Mouse (Mus musculus) neural tube, embryonic 13.5 days (tissue): ENCODE results near the gene Polr2f. TPM values are rescaled to one million over a fixed set of nuclear protein-coding genes. Genes with fewer than 3 reads are reported as not detected.

Experiments
- ATAC-seq: fragments of 200-750 bp; cut with Nextera tagmentation; 2 replicates; pipeline ENCODE4 v1.8.0; 2017; ENCODE audit warnings: low read depth, mild to moderate bottlenecking, moderate TSS enrichment, moderate library complexity
- H3K27ac ChIP-seq: fragments of 300-500 bp; sonication (generic); replicated peaks from 2 replicates; pipeline ENCODE4 v1.5.1; 2015; ENCODE audit warnings: moderate library complexity, mild to moderate bottlenecking, inconsistent platforms
- H3K27me3 ChIP-seq: fragments of 300-500 bp; sonication (generic); 2 replicates; pipeline ENCODE4 v1.6.1; 2015; ENCODE audit warnings: mild to moderate bottlenecking, inconsistent platforms
- H3K36me3 ChIP-seq: fragments of 300-500 bp; sonication (generic); 2 replicates; pipeline ENCODE4 v1.6.1; 2015; ENCODE audit warnings: mild to moderate bottlenecking, inconsistent platforms
- H3K4me1 ChIP-seq: fragments of 300-500 bp; sonication (generic); replicated peaks from 2 replicates; pipeline ENCODE4 v1.6.1; 2015; ENCODE audit warnings: inconsistent platforms
- H3K4me2 ChIP-seq: fragments of 300-500 bp; sonication (generic); 2 replicates; pipeline ENCODE4 v1.6.1; 2015; ENCODE audit warnings: inconsistent platforms, mild to moderate bottlenecking, moderate library complexity
- H3K4me3 ChIP-seq: fragments of 300-500 bp; sonication (generic); 2 replicates; pipeline ENCODE4 v1.5.1; 2015; ENCODE audit warnings: mild to moderate bottlenecking, inconsistent platforms
- H3K9ac ChIP-seq: fragments of 300-500 bp; sonication (generic); 2 replicates; pipeline ENCODE4 v1.6.1; 2015; ENCODE audit warnings: moderate library complexity, mild to moderate bottlenecking, inconsistent platforms
- H3K9me3 ChIP-seq: fragments of 300-500 bp; sonication (generic); 2 replicates; pipeline ENCODE4 v1.6.1; 2016; ENCODE audit warnings: inconsistent platforms
- WGBS: fragments of 180-500 bp; shearing (Covaris S2); methylation state at CpG from one replicate; pipeline ENCODE4 v1.1.7; 2015; 5-methylcytosine and 5-hydroxymethylcytosine counted together
- polyA plus RNA-seq: library from polyadenylated mRNA; unstranded; fragments of >200 nt; fragmentation: Nextera tagmentation; extraction: Ambion mirVana; gene quantifications from 2 replicates; pipeline ENCODE4 v1.2.1, GENCODE M21; 2015

Gene Polr2f
- polyA plus RNA-seq, 1 experiment from 2014 or later, result 278 TPM

- ATAC-seq, result no peak; the same call in 1 of the 2 replicates
- Histone ChIP-seq H3K9me3 (no peaks in the 10 kb centered on the region), H3K36me3 (peaks cover 38% of the 10 kb centered on the region), H3K9ac (no peak overlapping the region), H3K4me3 (no peak overlapping the region), H3K4me1 (peaks cover 9% of the 10 kb centered on the region), H3K27me3 (no peaks in the 10 kb centered on the region), H3K27ac (no peak overlapping the region), H3K4me2 (no peak overlapping the region)
- 63% methylated on average over 11 of the region's 11 CpGs for WGBS
Observed at GRCm38 (mm10) chr15:79135783-79136575, 4.8 kb upstream of the Polr2f start.

GRCm38 (mm10) chr15:79139640-79140039 is 1.2 kb upstream of the Polr2f start:
- no peak for ATAC-seq
- Histone ChIP-seq H3K4me3 (no peak overlapping the region), H3K4me2 (no peak overlapping the region), H3K9ac (no peak overlapping the region), H3K36me3 (peaks cover 11% of the 10 kb centered on the region), H3K27ac (no peak overlapping the region), H3K9me3 (no peaks in the 10 kb centered on the region), H3K27me3 (no peaks in the 10 kb centered on the region), H3K4me1 (peaks cover 26% of the 10 kb centered on the region)
- 64% methylated on average over 10 of the region's 10 CpGs for WGBS

GRCm38 (mm10) chr15:79141566-79141917 is 733 bp downstream of the Polr2f start:
- peaks cover 27% of the 10 kb centered on the region for H3K36me3 ChIP-seq
- peak overlapping the region; percentile 69 for H3K4me3 ChIP-seq
- ATAC-seq, result no peak
- H3K27ac ChIP-seq, result no peak overlapping the region
- H3K9me3 ChIP-seq, result no peaks in the 10 kb centered on the region
- H3K27me3 ChIP-seq, result no peaks in the 10 kb centered on the region
- peak overlapping the region; percentile 77 for H3K9ac ChIP-seq
- H3K4me2 ChIP-seq, result peak overlapping the region; percentile 85
- peaks cover 26% of the 10 kb centered on the region for H3K4me1 ChIP-seq
- WGBS, result 5% methylated on average over 7 of the region's 7 CpGs

GRCm38 (mm10) chr15:79143316-79143715 is 2.5 kb downstream of the Polr2f start:
- 86% methylated on average over 12 of the region's 12 CpGs for WGBS
- ATAC-seq, result no peak
- Histone ChIP-seq H3K4me3 (no peak overlapping the region), H3K4me1 (peaks cover 26% of the 10 kb centered on the region), H3K9ac (no peak overlapping the region), H3K9me3 (no peaks in the 10 kb centered on the region), H3K4me2 (no peak overlapping the region), H3K36me3 (peaks cover 44% of the 10 kb centered on the region), H3K27ac (no peak overlapping the region), H3K27me3 (no peaks in the 10 kb centered on the region)

GRCm38 (mm10) chr15:79144021-79144420 is 3.2 kb downstream of the Polr2f start:
- Histone ChIP-seq H3K9ac (no peak overlapping the region), H3K9me3 (no peaks in the 10 kb centered on the region), H3K4me2 (no peak overlapping the region), H3K36me3 (peaks cover 49% of the 10 kb centered on the region), H3K27me3 (no peaks in the 10 kb centered on the region), H3K4me1 (peaks cover 26% of the 10 kb centered on the region), H3K4me3 (no peak overlapping the region), H3K27ac (no peak overlapping the region)
- ATAC-seq, result no peak
- WGBS, result 85% methylated on average over 8 of the region's 8 CpGs

GRCm38 (mm10) chr15:79145522-79145921 is 4.7 kb downstream of the Polr2f start:
- no peak overlapping the region for H3K4me3 ChIP-seq
- no peak overlapping the region for H3K27ac ChIP-seq
- H3K9ac ChIP-seq, result no peak overlapping the region
- peaks cover 59% of the 10 kb centered on the region for H3K36me3 ChIP-seq
- no peaks in the 10 kb centered on the region for H3K27me3 ChIP-seq
- H3K4me2 ChIP-seq, result no peak overlapping the region
- no peak for ATAC-seq
- H3K9me3 ChIP-seq, result no peaks in the 10 kb centered on the region
- peaks cover 20% of the 10 kb centered on the region for H3K4me1 ChIP-seq
- WGBS, result 90% methylated on average over 7 of the region's 7 CpGs

GRCm38 (mm10) chr15:79148533-79148932 is 7.7 kb downstream of the Polr2f start:
- no peak overlapping the region for H3K27ac ChIP-seq
- peaks cover 77% of the 10 kb centered on the region for H3K36me3 ChIP-seq
- 50% methylated on average over 7 of the region's 7 CpGs for WGBS

GRCm38 (mm10) chr15:79151881-79152280 is 11.1 kb downstream of the Polr2f start:
- Histone ChIP-seq H3K9me3 (no peaks in the 10 kb centered on the region), H3K27me3 (no peaks in the 10 kb centered on the region), H3K27ac (peak overlapping the region; percentile 92), H3K4me3 (no peak overlapping the region), H3K4me2 (no peak overlapping the region), H3K4me1 (peaks cover 32% of the 10 kb centered on the region), H3K36me3 (peaks cover 46% of the 10 kb centered on the region), H3K9ac (peak overlapping the region; percentile 43)
- ATAC-seq, result peak; percentile 47
- WGBS, result 43% methylated on average over 8 of the region's 8 CpGs

More at GRCm38 (mm10) chr15:79148533-79148932, 7.7 kb downstream of the Polr2f start:
- no peaks in the 10 kb centered on the region for H3K27me3 ChIP-seq
- no peak overlapping the region for H3K4me3 ChIP-seq
- H3K9ac ChIP-seq, result no peak overlapping the region
- H3K4me2 ChIP-seq, result no peak overlapping the region
- peaks cover 26% of the 10 kb centered on the region for H3K4me1 ChIP-seq
- no peaks in the 10 kb centered on the region for H3K9me3 ChIP-seq
- peak; percentile 23; the same call in 1 of the 2 replicates for ATAC-seq

- Histone ChIP-seq H3K36me3 (peaks cover 38% of the 10 kb centered on the region), H3K27ac (peak overlapping the region; percentile 92), H3K4me3 (no peak overlapping the region), H3K4me1 (peaks cover 32% of the 10 kb centered on the region), H3K9me3 (no peaks in the 10 kb centered on the region), H3K9ac (peak overlapping the region; percentile 50), H3K4me2 (no peak overlapping the region), H3K27me3 (no peaks in the 10 kb centered on the region)
- ATAC-seq, result no peak
- WGBS, result 37% methylated on average over 6 of the region's 6 CpGs
Observed at GRCm38 (mm10) chr15:79152709-79153108, 11.9 kb downstream of the Polr2f start.

GRCm38 (mm10) chr15:79155572-79155971 is 14.8 kb downstream of the Polr2f start:
- WGBS, result 18% methylated on average over 3 of the region's 3 CpGs

GRCm38 (mm10) chr15:79162301-79162700 is 21.5 kb downstream of the Polr2f start:
- no peak for ATAC-seq
- peak overlapping the region; percentile 46; the same call in 1 of the 2 replicates for H3K27ac ChIP-seq
- peak overlapping the region; percentile 64 for H3K9ac ChIP-seq
- peak overlapping the region; percentile 40 for H3K4me2 ChIP-seq
- H3K9me3 ChIP-seq, result no peaks in the 10 kb centered on the region
- WGBS, result 69% methylated on average over 7 of the region's 7 CpGs
- H3K4me1 ChIP-seq, result peaks cover 36% of the 10 kb centered on the region
- peak overlapping the region; percentile 32 for H3K4me3 ChIP-seq
- H3K36me3 ChIP-seq, result no peaks in the 10 kb centered on the region
- H3K27me3 ChIP-seq, result peaks cover 61% of the 10 kb centered on the region

More at GRCm38 (mm10) chr15:79155572-79155971, 14.8 kb downstream of the Polr2f start:
- no peaks in the 10 kb centered on the region for H3K9me3 ChIP-seq
- H3K27me3 ChIP-seq, result 0 out of 2 replicates have a peak, but pooled peaks cover 7% of the 10 kb centered on the region
- H3K27ac ChIP-seq, result no peak overlapping the region
- 0 out of 2 replicates have a peak overlapping the region, but pooled peaks have one; percentile 31 for H3K9ac ChIP-seq
- H3K4me2 ChIP-seq, result no peak overlapping the region
- ATAC-seq, result no peak
- peaks cover 17% of the 10 kb centered on the region for H3K36me3 ChIP-seq
- no peak overlapping the region for H3K4me3 ChIP-seq
- peaks cover 32% of the 10 kb centered on the region for H3K4me1 ChIP-seq

GRCm38 (mm10) chr15:79162822-79163221 is 22.0 kb downstream of the Polr2f start:
- Histone ChIP-seq H3K36me3 (no peaks in the 10 kb centered on the region), H3K4me2 (peak overlapping the region; percentile 40; the same call in 1 of the 2 replicates), H3K27ac (peak overlapping the region; percentile 46; the same call in 1 of the 2 replicates), H3K4me3 (peak overlapping the region; percentile 32), H3K9ac (peak overlapping the region; percentile 64), H3K27me3 (peaks cover 61% of the 10 kb centered on the region), H3K4me1 (peaks cover 36% of the 10 kb centered on the region), H3K9me3 (no peaks in the 10 kb centered on the region)
- 47% methylated on average over 14 of the region's 14 CpGs for whole genome bisulfite sequencing
- no peak for ATAC-seq
